Mouse (Mus musculus) kidney, postnatal 0 days (tissue): Measurements from ENCODE around the gene Col4a1. TPM values are rescaled to one million over a fixed set of nuclear protein-coding genes. Genes with fewer than 3 reads are reported as not detected.

Experiments
- ATAC-seq: fragments of 200-750 bp; cut with Nextera tagmentation; replicated peaks from 2 replicates; pipeline ENCODE4 v1.8.0; 2017; ENCODE audit warnings: low read depth, moderate number of reproducible peaks, moderate TSS enrichment, moderate library complexity; ENCODE audit not compliant: low FRiP score
- DNase-seq: peaks from one replicate; pipeline ENCODE4 v3.0.0-alpha.2; 2016; ENCODE audit warnings: low spot score
- H3K27ac ChIP-seq: fragments of 300-500 bp; sonication (generic); 2 replicates; pipeline ENCODE4 v1.5.1; 2014; ENCODE audit warnings: mild to moderate bottlenecking
- H3K27me3 ChIP-seq: fragments of 300-500 bp; sonication (generic); 2 replicates; pipeline ENCODE4 v1.6.1; 2014; ENCODE audit warnings: low read length, mixed read lengths; ENCODE audit not compliant: insufficient read depth
- H3K36me3 ChIP-seq: fragments of 300-500 bp; sonication (generic); 2 replicates; pipeline ENCODE4 v1.6.1; 2014; ENCODE audit warnings: low read length, mixed read lengths; ENCODE audit not compliant: insufficient read depth
- H3K4me1 ChIP-seq: fragments of 300-500 bp; sonication (generic); replicated peaks from 2 replicates; pipeline ENCODE4 v1.6.1; 2014; ENCODE audit warnings: antibody characterized with exemption, low read length, mixed read lengths; ENCODE audit not compliant: insufficient read depth
- H3K4me2 ChIP-seq: fragments of 300-500 bp; sonication (generic); 2 replicates; pipeline ENCODE4 v1.6.1; 2014; ENCODE audit warnings: mild to moderate bottlenecking, low read length, moderate library complexity, mixed read lengths
- H3K4me3 ChIP-seq: fragments of 300-500 bp; sonication (generic); replicated peaks from 2 replicates; pipeline ENCODE4 v1.5.1; 2014; ENCODE audit warnings: low read depth, low read length
- H3K9ac ChIP-seq: fragments of 300-500 bp; sonication (generic); 2 replicates; pipeline ENCODE4 v1.6.1; 2014; ENCODE audit warnings: low read depth, low read length
- H3K9me3 ChIP-seq: fragments of 300-500 bp; sonication (generic); replicated peaks from 2 replicates; pipeline ENCODE4 v1.6.1; 2016; ENCODE audit warnings: low read length, inconsistent platforms, mixed read lengths
- CTCF ChIP-seq: IDR thresholded peaks from 2 replicates; pipeline ENCODE4 v1.5.1; 2016; ENCODE audit warnings: antibody characterized with exemption, low read depth, mild to moderate bottlenecking, moderate library complexity
- WGBS: fragments of 180-500 bp; shearing (Covaris S2); extraction: QIAGEN DNeasy Blood & Tissue Kit; methylation state at CpG from one replicate; pipeline ENCODE4 v1.1.7; 2014; 5-methylcytosine and 5-hydroxymethylcytosine counted together
- polyA plus RNA-seq: library from polyadenylated mRNA; unstranded; fragments of >200 nt; fragmentation: Nextera tagmentation; extraction: Ambion mirVana; gene quantifications from 2 replicates; pipeline ENCODE4 v1.2.1, GENCODE M21; 2015

Col4a1 gene
- polyA plus RNA-seq, 1 experiment from 2014 or later: 305 TPM

DNA sequence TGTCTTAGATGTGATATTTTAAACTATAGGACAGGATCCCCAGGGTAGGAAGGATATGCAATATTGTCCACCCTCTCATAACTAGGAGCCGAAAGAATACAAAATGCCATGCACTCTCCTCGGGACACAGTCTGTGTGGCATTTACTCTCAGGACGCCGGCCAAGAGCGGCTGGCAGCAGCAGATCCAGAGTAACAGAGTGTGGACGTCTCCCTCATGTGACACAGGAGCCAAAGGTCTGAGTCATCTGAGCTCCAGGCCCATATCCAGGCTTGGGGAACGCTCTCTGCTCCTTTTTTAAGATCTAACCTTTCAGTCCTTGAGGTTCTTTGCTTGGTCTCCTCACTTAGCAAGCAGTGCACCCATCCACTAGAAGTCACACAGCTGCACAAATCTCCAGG lies 141.1 kb downstream of the Col4a1 start:
- 63% methylated on average over 7 of the region's 7 CpGs for WGBS
- TF ChIP-seq CTCF: no peak
- DNase-seq: no peak

GRCm38 (mm10) chr8:11169383-11169782 lies 143.2 kb downstream of the Col4a1 start:
- H3K4me1 ChIP-seq: no peaks in the 10 kb centered on the region
- no peak for DNase-seq
- no peaks in the 10 kb centered on the region for H3K27me3 ChIP-seq
- no peak overlapping the region for H3K4me2 ChIP-seq
- H3K9me3 ChIP-seq: no peaks in the 10 kb centered on the region
- no peak for ATAC-seq
- TF ChIP-seq CTCF: no peak
- H3K4me3 ChIP-seq: no peak overlapping the region
- no peaks in the 10 kb centered on the region for H3K36me3 ChIP-seq
- 59% methylated on average over 2 of the region's 2 CpGs for WGBS
- H3K27ac ChIP-seq: no peak overlapping the region
- no peak overlapping the region for H3K9ac ChIP-seq

More for the DNA sequence above, 141.1 kb downstream of the Col4a1 start:
- ATAC-seq: no peak; the same call in 1 of the 2 replicates
- H3K27ac ChIP-seq: no peak overlapping the region
- H3K9me3 ChIP-seq: no peaks in the 10 kb centered on the region
- no peaks in the 10 kb centered on the region for H3K4me1 ChIP-seq
- no peak overlapping the region for H3K4me2 ChIP-seq
- H3K27me3 ChIP-seq: no peaks in the 10 kb centered on the region
- no peaks in the 10 kb centered on the region for H3K36me3 ChIP-seq
- no peak overlapping the region for H3K4me3 ChIP-seq
- no peak overlapping the region for H3K9ac ChIP-seq

DNA sequence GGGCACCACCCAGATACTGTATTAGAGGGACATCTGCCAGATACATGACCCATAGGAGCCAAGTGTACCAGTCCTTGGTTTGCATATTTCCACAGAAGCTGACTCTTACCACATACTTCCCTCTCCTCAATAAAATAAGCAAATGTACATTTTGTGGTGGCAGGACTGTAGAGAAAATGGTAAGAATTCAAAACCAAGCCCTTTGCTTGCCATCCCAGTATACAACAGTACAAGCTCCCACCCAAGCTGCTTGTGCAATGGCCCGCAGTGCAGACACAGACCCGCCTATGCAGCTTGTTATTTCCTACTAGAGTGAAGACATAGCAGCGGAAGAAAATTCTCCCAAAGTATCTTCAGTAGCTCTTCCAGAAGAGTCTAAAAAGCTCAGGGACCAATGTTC lies 143.8 kb downstream of the Col4a1 start:
- H3K27me3 ChIP-seq: no peaks in the 10 kb centered on the region
- no peaks in the 10 kb centered on the region for H3K36me3 ChIP-seq
- H3K4me2 ChIP-seq: no peak overlapping the region
- ATAC-seq (no peak), DNase-seq (no peak)
- H3K27ac ChIP-seq: no peak overlapping the region
- no peaks in the 10 kb centered on the region for H3K9me3 ChIP-seq
- no peaks in the 10 kb centered on the region for H3K4me1 ChIP-seq
- no peak for TF ChIP-seq CTCF
- H3K9ac ChIP-seq: no peak overlapping the region
- 87% methylated on average over 3 of the region's 3 CpGs for WGBS
- no peak overlapping the region for H3K4me3 ChIP-seq

- Histone ChIP-seq H3K9ac (no peak overlapping the region), H3K4me3 (no peak overlapping the region), H3K9me3 (no peaks in the 10 kb centered on the region), H3K4me1 (no peaks in the 10 kb centered on the region), H3K36me3 (no peaks in the 10 kb centered on the region), H3K27ac (no peak overlapping the region), H3K4me2 (no peak overlapping the region), H3K27me3 (no peaks in the 10 kb centered on the region)
- no peak for ATAC-seq
- TF ChIP-seq CTCF: no peak
- WGBS: 72% methylated on average over 9 of the region's 9 CpGs
- DNase-seq: no peak
These were observed 144.7 kb downstream of the Col4a1 start for GRCm38 (mm10) chr8:11167955-11168354.

DNA sequence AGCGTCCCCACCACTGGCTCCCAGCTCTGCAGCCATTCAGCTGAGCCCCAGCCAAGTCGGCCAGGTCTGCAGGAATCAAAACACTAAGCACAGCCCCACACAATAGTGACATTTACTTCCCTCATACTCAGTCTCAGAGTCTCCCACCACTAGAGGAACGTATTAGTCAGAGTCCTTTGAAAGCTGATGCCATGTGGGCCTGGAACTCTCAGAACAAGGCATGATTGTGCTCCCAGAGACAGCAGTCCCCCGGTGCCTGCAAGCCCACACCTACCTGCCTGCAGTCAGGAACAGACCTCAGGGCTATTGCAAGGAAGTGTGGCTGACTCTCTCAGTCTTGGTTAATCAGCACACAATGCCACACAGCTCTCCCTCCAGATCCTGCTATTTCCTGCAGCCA lies 147.0 kb downstream of the Col4a1 start:
- Histone ChIP-seq H3K4me1 (no peaks in the 10 kb centered on the region), H3K27me3 (no peaks in the 10 kb centered on the region), H3K27ac (no peak overlapping the region), H3K9me3 (no peaks in the 10 kb centered on the region), H3K9ac (no peak overlapping the region), H3K36me3 (no peaks in the 10 kb centered on the region), H3K4me3 (no peak overlapping the region), H3K4me2 (no peak overlapping the region)
- ATAC-seq: no peak
- no peak for TF ChIP-seq CTCF
- no peak for DNase-seq
- WGBS: 19% methylated on average over 4 of the region's 4 CpGs

GRCm38 (mm10) chr8:11156319-11156692 lies 156.3 kb downstream of the Col4a1 start:
- Histone ChIP-seq H3K9ac (no peak overlapping the region), H3K27ac (no peak overlapping the region), H3K4me1 (0 out of 2 replicates have a peak, but pooled peaks cover 4% of the 10 kb centered on the region), H3K9me3 (no peaks in the 10 kb centered on the region), H3K27me3 (no peaks in the 10 kb centered on the region), H3K36me3 (no peaks in the 10 kb centered on the region), H3K4me2 (no peak overlapping the region), H3K4me3 (no peak overlapping the region)
- no peak for ATAC-seq
- WGBS: 88% methylated on average over 2 of the region's 2 CpGs
- no peak for TF ChIP-seq CTCF
- no peak for DNase-seq
